Mouse (Mus musculus) stomach, embryonic 16.5 days (tissue): ENCODE measurements around the gene Zfp820. TPM values are rescaled to one million over a fixed set of nuclear protein-coding genes. Genes with fewer than 3 reads are reported as not detected.
"Not testable (repeated sequence)": the region's sequence is repeated elsewhere in the genome, so short reads cannot be mapped to it uniquely, and the experiment has no call there.

Source experiments
- ATAC-seq: fragments of 200-750 bp; cut with Nextera tagmentation; 2 replicates; pipeline ENCODE4 v1.8.0; 2017; ENCODE audit warnings: moderate number of reproducible peaks, moderate TSS enrichment; ENCODE audit not compliant: insufficient read depth, low FRiP score
- H3K27ac ChIP-seq: fragments of 300-500 bp; sonication (generic); 2 replicates; pipeline ENCODE4 v1.5.1; 2014; ENCODE audit warnings: low read length
- H3K27me3 ChIP-seq: fragments of 300-500 bp; sonication (generic); 2 replicates; pipeline ENCODE4 v1.6.1; 2014; ENCODE audit warnings: low read length, control low read depth, mixed read lengths; ENCODE audit not compliant: control insufficient read depth, insufficient read depth
- H3K36me3 ChIP-seq: fragments of 300-500 bp; sonication (generic); 2 replicates; pipeline ENCODE4 v1.6.1; 2014; ENCODE audit warnings: low read length; ENCODE audit not compliant: control insufficient read depth, insufficient read depth
- H3K4me1 ChIP-seq: fragments of 300-500 bp; sonication (generic); 2 replicates; pipeline ENCODE4 v1.6.1; 2014; ENCODE audit warnings: low read length, control low read depth, mixed read lengths; ENCODE audit not compliant: control insufficient read depth, insufficient read depth
- H3K4me2 ChIP-seq: fragments of 300-500 bp; sonication (generic); 2 replicates; pipeline ENCODE4 v1.6.1; 2014; ENCODE audit warnings: low read depth, low read length, mixed read lengths
- H3K4me3 ChIP-seq: fragments of 300-500 bp; sonication (generic); replicated peaks from 2 replicates; pipeline ENCODE4 v1.5.1; 2014; ENCODE audit warnings: mild to moderate bottlenecking, low read length
- H3K9ac ChIP-seq: fragments of 300-500 bp; sonication (generic); 2 replicates; pipeline ENCODE4 v1.6.1; 2014; ENCODE audit warnings: low read length
- H3K9me3 ChIP-seq: fragments of 300-500 bp; sonication (generic); replicated peaks from 2 replicates; pipeline ENCODE4 v1.6.1; 2016; ENCODE audit warnings: low read length, control low read depth; ENCODE audit not compliant: control insufficient read depth
- WGBS: fragments of 180-500 bp; shearing (Covaris S2); extraction: QIAGEN DNeasy Blood & Tissue Kit; methylation state at CpG from one replicate; pipeline ENCODE4 v1.1.7; 2014; 5-methylcytosine and 5-hydroxymethylcytosine counted together
- polyA plus RNA-seq: library from polyadenylated mRNA; unstranded; fragments of >200 nt; fragmentation: Nextera tagmentation; extraction: Ambion mirVana; gene quantifications from 2 replicates; pipeline ENCODE4 v1.2.1, GENCODE M21; 2015

Gene Zfp820
- 6.7 and 6.9 TPM in 2 replicates for polyA plus RNA-seq

GRCm38 (mm10) chr17:21845545-21846321 lies at the start of gene Zfp820:
Gene Zfp820, minus strand, starts transcription at chr17:21845772.
- peak; percentile 97 for ATAC-seq
- Histone ChIP-seq H3K9ac (peak within 1 kb of the TSS; percentile 86), H3K4me1 (no peaks in the 10 kb centered on the region), H3K27me3 (no peaks in the 10 kb centered on the region), H3K4me2 (peak within 1 kb of the TSS; percentile 45), H3K4me3 (peak within 1 kb of the TSS; percentile 83), H3K9me3 (no peaks in the 10 kb centered on the region), H3K27ac (peak within 1 kb of the TSS; percentile 87), H3K36me3 (no peaks in the 10 kb centered on the region)
- 2% methylated on average over 22 of the region's 22 CpGs for WGBS

- no peaks in the 10 kb centered on the region for H3K27me3 ChIP-seq
- H3K9me3 ChIP-seq: no peaks in the 10 kb centered on the region; the same call in 1 of the 2 replicates
- 65% methylated on average over 1 of the region's 1 CpGs for whole genome bisulfite sequencing
- no peak overlapping the region for H3K27ac ChIP-seq
- no peak for ATAC-seq
- no peaks in the 10 kb centered on the region for H3K4me1 ChIP-seq
- no peak overlapping the region for H3K4me2 ChIP-seq
- H3K4me3 ChIP-seq: no peak overlapping the region
- no peak overlapping the region for H3K9ac ChIP-seq
- no peaks in the 10 kb centered on the region for H3K36me3 ChIP-seq
These were observed 25.7 kb upstream of the Zfp820 start for GRCm38 (mm10) chr17:21871256-21871655.

- H3K9ac ChIP-seq, H3K27ac ChIP-seq, H3K36me3 ChIP-seq, H3K4me3 ChIP-seq, H3K4me2 ChIP-seq, H3K9me3 ChIP-seq, H3K4me1 ChIP-seq, H3K27me3 ChIP-seq: not testable (repeated sequence)
- ATAC-seq: 0 out of 2 replicates have a peak, but pooled peaks have one; percentile 37
- WGBS: 75% methylated on average over 6 of the region's 8 CpGs
These were observed 680 bp upstream of the Zfp820 start for GRCm38 (mm10) chr17:21846322-21846582.

- no peak overlapping the region for H3K9ac ChIP-seq
- no peaks in the 10 kb centered on the region for H3K27me3 ChIP-seq
- H3K27ac ChIP-seq: no peak overlapping the region
- no peaks in the 10 kb centered on the region for H3K9me3 ChIP-seq
- WGBS: 58% methylated on average over 2 of the region's 2 CpGs
- ATAC-seq: no peak
- no peak overlapping the region for H3K4me2 ChIP-seq
- H3K36me3 ChIP-seq: peaks cover 5% of the 10 kb centered on the region; the same call in 1 of the 2 replicates
- no peak overlapping the region for H3K4me3 ChIP-seq
- H3K4me1 ChIP-seq: no peaks in the 10 kb centered on the region
These were observed 7.1 kb downstream of the Zfp820 start for GRCm38 (mm10) chr17:21838510-21838909.

GRCm38 (mm10) chr17:21801373-21801772 lies 44.2 kb downstream of the Zfp820 start:
- H3K27ac ChIP-seq, H3K27me3 ChIP-seq, H3K9me3 ChIP-seq, H3K36me3 ChIP-seq, H3K4me3 ChIP-seq, H3K9ac ChIP-seq, ATAC-seq, H3K4me2 ChIP-seq, H3K4me1 ChIP-seq: not testable (repeated sequence)
- WGBS: 38% methylated on average over 19 of the region's 19 CpGs

- Histone ChIP-seq H3K4me3 (no peak overlapping the region), H3K4me1 (no peaks in the 10 kb centered on the region), H3K27me3 (no peaks in the 10 kb centered on the region), H3K27ac (no peak overlapping the region), H3K9ac (no peak overlapping the region), H3K9me3 (no peaks in the 10 kb centered on the region), H3K4me2 (no peak overlapping the region), H3K36me3 (no peaks in the 10 kb centered on the region)
- ATAC-seq: no peak
- WGBS: 76% methylated on average over 4 of the region's 4 CpGs
These were observed 53.3 kb downstream of the Zfp820 start for GRCm38 (mm10) chr17:21792256-21792655.

- H3K9ac ChIP-seq: no peak overlapping the region
- no peak for ATAC-seq
- no peaks in the 10 kb centered on the region for H3K4me1 ChIP-seq
- H3K27ac ChIP-seq: no peak overlapping the region
- H3K36me3 ChIP-seq: no peaks in the 10 kb centered on the region
- H3K27me3 ChIP-seq: no peaks in the 10 kb centered on the region
- H3K9me3 ChIP-seq: no peaks in the 10 kb centered on the region
- no peak overlapping the region for H3K4me3 ChIP-seq
- no peak overlapping the region for H3K4me2 ChIP-seq
- 81% methylated on average over 2 of the region's 2 CpGs for WGBS
These were observed 75.2 kb downstream of the Zfp820 start for GRCm38 (mm10) chr17:21770336-21770735.

Other genes starting within 250 kb of the Zfp820 start
- 3.9 and 5.0 TPM in 2 replicates for gene Zfp983, start 195.1 kb downstream of the Zfp820 start, polyA plus RNA-seq
- gene Gm10226, start 153.9 kb downstream of the Zfp820 start, polyA plus RNA-seq: 6.8 and 9.2 TPM in 2 replicates
- gene Zfp760, start 138.0 kb downstream of the Zfp820 start, polyA plus RNA-seq: 8.2 and 9.5 TPM in 2 replicates
- 6.0 and 6.1 TPM in 2 replicates for gene Zfp229, start 115.0 kb downstream of the Zfp820 start, polyA plus RNA-seq
- 7.4 and 8.8 TPM in 2 replicates for gene Zfp995, start 64.2 kb upstream of the Zfp820 start, polyA plus RNA-seq
- 18.9 and 23.7 TPM in 2 replicates for gene Zfp942, start 116.7 kb upstream of the Zfp820 start, polyA plus RNA-seq
- gene Zfp943, start 116.8 kb upstream of the Zfp820 start, polyA plus RNA-seq: 16.9 and 19.0 TPM in 2 replicates